Mouse (Mus musculus) leukemia stem cell, adult 10-12 weeks (primary cell): Measurements from ENCODE around the gene Gm20721. TPM values are rescaled to one million over a fixed set of nuclear protein-coding genes. Genes with fewer than 3 reads are reported as not detected.

Experiments used
- polyA plus RNA-seq: library from polyadenylated mRNA; stranded (reverse); fragments of >175 nt; gene quantifications from 2 replicates; pipeline ENCODE4 v1.2.3, GENCODE M21; 2012; ENCODE audit warnings: low replicate concordance

The Gm20721 gene
- not detected in 2 replicates for polyA plus RNA-seq

DNA sequence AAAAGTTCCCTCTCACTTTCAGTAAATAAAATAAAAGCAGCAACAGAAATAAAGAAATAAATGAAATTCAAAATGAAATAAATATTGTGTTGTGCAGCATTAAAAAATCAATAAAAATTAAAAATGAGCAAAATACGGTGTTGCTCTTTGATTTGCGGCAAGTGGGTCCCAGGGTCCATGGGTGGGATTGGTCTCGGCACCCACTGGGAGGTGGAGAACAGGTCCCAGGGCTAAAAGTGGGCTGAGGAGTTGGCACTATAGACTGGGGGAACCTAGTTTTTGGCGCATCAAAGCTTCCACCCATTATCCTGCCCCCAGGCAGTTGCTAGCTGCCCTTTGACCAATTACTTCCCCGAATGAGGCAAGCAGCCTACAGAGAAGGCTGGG, at the start of gene Gm20721:
TSS of gene Gm20721 (minus strand) at position 101 of the 387 bp plus-strand sequence.

DNA sequence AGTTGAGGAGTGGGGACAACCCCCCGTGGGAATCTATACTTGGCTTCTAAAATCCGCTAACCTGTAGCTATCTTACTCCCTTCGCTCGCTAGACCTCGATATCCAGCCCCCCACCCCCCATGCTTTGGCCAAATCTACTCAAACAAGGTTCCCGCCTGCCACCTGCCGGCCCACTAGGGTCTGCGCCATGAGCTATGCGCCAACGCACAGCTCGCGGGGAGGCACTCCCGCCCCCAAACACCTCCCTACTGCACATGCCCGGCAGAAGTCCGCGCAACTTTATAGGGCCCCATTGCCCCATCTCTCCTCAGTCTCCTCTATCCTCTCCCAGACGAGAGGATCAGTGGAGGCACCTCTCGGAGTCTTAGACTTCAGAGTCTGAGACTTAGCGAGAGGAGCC, 62.5 kb downstream of the Gm20721 start, which contains the start of gene Gnas:
TSS of gene Gnas (plus strand) at position 310 of the 400 bp plus-strand sequence.

Other genes starting within 250 kb of the Gm20721 start
- 150 and 171 TPM in 2 replicates for gene Npepl1, start 236.4 kb downstream of the Gm20721 start, polyA plus RNA-seq
- gene Gnas, start 62.4 kb downstream of the Gm20721 start, polyA plus RNA-seq, result 277 and 485 TPM in 2 replicates
- gene Nelfcd, start 69.1 kb upstream of the Gm20721 start, polyA plus RNA-seq, result 63.6 and 67.5 TPM in 2 replicates
- 88.0 and 125 TPM in 2 replicates for gene Ctsz, start 92.3 kb upstream of the Gm20721 start, polyA plus RNA-seq
- gene Tubb1, start 104.0 kb upstream of the Gm20721 start, polyA plus RNA-seq, result 0.28 and 0.33 TPM in 2 replicates
- 50.9 and 95.5 TPM in 2 replicates for gene Atp5e, start 117.4 kb upstream of the Gm20721 start, polyA plus RNA-seq
- 9.8 and 33.7 TPM in 2 replicates for gene Prelid3b, start 126.4 kb upstream of the Gm20721 start, polyA plus RNA-seq